Mouse (Mus musculus): ENCODE results near the gene Hist1h2bh.
"Not testable (repeated sequence)": the region's sequence is repeated elsewhere in the genome, so short reads cannot be mapped to it uniquely, and the experiment has no call there.

Gene Hist1h2bh

DNA sequence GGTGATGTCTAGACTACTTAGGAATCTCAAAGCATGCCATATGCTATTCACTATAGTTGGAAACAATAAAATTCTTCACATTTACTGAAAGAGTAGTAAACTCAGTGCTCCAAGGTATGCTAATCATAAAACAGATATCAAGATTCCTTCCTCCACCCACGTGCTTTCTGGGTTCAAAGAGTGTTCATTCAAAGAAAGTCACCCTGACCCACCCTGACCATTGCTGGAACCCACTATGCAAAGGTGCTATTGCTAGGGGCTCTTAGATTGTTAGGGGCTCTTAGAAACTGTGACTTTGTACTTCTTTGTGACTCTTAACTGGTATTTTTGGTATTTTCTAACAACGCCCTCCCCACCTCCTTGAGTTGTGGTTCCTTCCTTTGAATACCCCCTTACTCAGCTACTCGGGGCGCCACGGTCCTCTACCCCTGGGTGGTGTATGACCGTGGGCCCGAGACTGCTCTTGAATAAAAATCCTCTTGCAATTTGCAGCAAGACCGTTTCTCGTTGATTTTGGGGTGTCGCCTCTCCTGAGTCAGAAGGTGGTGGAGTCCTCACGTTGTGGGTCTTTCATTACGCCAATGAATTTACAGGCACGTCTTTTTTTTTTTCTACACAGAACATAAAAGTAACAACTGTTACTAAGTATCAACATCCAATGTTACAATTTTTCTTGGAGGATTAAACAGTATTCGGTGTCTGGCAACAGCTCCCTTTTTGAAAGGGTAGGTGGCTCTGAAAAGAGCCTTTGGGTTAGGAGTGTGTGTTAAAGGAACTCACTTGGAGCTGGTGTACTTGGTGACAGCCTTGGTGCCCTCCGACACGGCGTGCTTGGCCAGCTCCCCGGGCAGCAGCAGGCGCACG, 30.1 kb upstream of the Hist1h2bh start:
- not testable (repeated sequence) for DNase-seq

GRCm38 (mm10) chr13:23572218-23573033, 29.2 kb upstream of the Hist1h2bh start:
- DNase-seq: no peak

GRCm38 (mm10) chr13:23571504-23572217, 28.5 kb upstream of the Hist1h2bh start:
- not testable (repeated sequence) for DNase-seq

GRCm38 (mm10) chr13:23571022-23571503, 27.9 kb upstream of the Hist1h2bh start, which contains the start of the genes Hist1h2ae and Hist1h2bg:
Gene Hist1h2ae, minus strand, starts transcription at chr13:23571220.
Gene Hist1h2bg, plus strand, starts transcription at chr13:23571396.
- DNase-seq: peak; percentile 59 to 72

DNA sequence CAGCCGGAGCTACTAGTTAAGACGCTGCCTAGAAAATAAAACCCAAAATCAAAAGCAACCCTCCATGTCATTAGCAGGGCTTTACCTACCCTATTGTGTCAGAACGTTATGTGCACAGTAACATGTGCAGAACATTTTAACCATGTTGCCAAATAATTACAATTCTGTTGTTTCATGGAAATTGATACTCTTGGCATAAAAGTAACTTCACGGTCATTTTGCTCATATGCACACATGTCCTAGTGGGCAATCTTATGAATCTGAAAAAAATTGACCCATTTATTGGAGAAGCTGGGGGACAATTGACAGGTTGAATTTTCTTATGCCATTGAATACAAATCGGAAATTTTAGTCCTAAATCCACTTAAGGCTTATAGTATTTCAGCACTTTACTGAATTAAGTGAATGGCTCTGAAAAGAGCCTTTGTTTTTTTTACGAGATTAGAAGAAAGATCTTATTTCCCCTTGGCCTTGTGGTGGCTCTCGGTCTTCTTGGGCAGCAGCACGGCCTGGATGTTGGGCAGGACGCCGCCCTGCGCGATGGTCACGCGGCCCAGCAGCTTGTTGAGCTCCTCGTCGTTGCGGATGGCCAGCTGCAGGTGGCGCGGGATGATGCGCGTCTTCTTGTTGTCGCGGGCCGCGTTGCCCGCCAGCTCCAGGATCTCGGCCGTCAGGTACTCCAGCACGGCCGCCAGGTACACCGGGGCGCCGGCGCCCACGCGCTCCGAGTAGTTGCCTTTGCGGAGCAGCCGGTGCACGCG, 27.2 kb upstream of the Hist1h2bh start:
- not testable (repeated sequence) for DNase-seq

DNA sequence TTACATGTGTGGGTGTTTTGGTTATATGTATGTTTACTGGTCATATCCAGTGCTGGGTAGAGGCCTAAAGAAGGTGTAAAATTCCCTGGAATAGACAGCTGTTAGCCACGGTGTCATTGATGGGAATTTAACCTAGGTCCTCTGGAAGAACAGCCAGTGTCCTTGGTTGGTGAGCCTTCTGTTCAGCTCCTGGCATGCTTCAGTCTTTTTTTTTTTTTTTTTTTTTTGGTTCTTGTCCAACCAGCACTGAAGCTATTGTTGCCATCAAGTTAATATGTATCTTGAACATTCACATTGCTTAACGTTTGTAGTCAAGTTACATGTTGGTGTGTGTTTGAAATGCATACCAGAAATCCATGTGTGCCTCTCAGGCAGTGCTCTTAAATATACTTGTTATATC, 21.3 kb upstream of the Hist1h2bh start:
- no peak for DNase-seq

DNA sequence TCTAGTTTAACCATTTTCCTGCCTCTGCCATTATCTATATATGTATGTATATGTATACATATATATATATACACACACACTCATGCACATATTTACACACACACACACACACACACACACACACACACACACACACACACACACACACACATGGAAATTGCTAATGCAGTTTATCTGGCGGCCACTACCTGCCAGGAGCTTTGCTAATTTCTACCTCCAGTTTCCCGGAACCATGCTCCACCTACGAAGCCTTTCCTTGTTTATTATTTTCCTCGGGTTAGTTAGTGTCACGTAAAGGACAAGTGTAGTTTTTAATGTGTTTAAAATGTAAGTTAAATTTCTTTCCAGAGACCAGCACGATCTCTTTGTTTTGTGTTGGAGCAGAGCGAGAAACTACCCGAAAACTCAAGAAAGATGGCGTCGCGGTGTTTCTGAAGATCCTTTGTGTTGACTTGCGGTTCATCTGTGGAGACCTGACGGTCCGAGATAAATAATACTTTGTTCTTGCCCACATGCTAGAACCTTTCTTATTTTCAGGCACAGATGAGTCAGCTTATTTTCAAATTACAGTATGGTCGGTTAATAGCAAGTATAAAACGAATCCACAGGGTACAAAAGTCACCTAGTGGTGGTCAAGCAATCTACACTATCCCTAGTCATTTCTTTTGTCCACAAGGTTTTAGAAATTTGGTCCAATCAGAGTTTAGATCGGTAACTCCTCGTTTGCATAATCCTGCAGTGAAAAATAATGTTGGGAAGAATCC, 19.7 kb upstream of the Hist1h2bh start:
- DNase-seq: peak; percentile 49 to 53

- peak; percentile 93 to 94 for DNase-seq
Measured at GRCm38 (mm10) chr13:23561883-23562659, 18.9 kb upstream of the Hist1h2bh start, which contains the start of gene Hist1h3e. Gene Hist1h3e, minus strand, starts transcription at chr13:23562369.

DNA sequence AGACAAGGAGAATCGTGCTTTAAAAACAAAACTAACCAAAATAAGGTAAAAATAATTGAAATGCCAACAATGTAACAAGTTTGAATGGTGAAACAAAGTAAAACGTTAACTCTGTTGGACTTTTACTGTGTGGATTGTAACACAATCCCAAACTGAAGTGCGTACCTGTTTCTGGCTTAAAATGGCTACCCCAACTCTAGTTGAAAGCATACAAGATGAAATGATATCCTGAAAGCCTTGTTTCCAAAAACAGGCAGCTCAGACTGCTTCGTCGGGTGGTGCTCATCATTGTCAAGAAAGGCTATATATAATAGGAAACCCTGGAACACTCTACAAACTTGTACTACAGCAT, 18.3 kb upstream of the Hist1h2bh start:
- DNase-seq: not testable (repeated sequence)

- DNase-seq: not testable (repeated sequence)
Measured at GRCm38 (mm10) chr13:23560699-23561098, 17.5 kb upstream of the Hist1h2bh start.

GRCm38 (mm10) chr13:23556906-23557305, 13.7 kb upstream of the Hist1h2bh start:
- DNase-seq: no peak

DNA sequence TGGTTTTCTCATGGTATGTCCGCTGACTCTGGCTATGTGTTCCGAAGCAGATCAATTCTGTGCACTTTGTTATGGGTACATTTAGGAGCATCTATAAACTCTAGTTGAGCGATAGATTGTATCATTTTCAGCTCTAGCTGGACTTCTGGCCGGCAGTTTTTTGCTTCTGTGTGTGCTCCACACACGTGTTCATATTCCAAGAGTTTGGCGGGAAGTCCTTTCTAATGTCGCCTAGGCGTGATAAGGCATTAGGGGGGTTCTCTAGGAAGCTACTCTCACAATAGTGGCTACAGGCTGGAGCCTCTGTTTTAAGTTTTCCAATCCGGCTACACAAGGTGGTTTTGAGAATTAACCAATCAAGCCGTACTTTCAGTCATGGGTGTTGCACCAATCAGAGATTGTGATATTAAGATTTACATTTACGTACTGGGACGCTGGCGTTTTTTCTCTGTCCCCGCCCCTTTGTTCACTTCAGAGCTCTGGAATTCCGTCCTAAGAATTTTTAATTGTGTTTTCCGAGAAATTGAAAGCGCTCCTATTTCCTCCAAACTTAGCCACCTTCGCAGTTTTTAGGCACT, 12.7 kb upstream of the Hist1h2bh start:
- DNase-seq: peak; percentile 62 to 79

- DNase-seq: peak; percentile 61 to 63
Measured at GRCm38 (mm10) chr13:23554925-23555838, 12.0 kb upstream of the Hist1h2bh start.

- DNase-seq: no peak
Measured at GRCm38 (mm10) chr13:23554393-23554792, 11.2 kb upstream of the Hist1h2bh start.

DNA sequence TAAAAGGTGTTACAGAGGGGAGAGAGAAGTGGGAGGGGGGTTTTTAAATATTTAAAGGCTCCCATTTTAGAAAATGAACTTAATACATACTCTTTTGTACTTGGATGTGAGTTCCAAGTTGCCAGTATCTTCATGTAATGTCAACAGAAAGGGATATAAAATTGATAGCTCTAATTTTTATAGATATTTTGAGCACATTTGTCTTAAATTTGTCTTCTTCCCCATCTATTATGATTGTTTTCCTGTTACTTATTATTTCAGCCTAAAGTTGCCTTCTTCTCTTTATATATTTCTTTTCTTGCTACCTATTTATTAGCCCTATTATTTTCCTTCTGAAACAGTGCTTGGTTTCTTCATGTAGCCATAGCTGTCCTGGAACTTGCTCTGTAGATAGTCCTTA, 9.8 kb upstream of the Hist1h2bh start, which contains the start of gene Hist1h1d:
TSS of gene Hist1h1d (plus strand) at position 301 of the 400 bp plus-strand sequence.
- DNase-seq: no peak

DNA sequence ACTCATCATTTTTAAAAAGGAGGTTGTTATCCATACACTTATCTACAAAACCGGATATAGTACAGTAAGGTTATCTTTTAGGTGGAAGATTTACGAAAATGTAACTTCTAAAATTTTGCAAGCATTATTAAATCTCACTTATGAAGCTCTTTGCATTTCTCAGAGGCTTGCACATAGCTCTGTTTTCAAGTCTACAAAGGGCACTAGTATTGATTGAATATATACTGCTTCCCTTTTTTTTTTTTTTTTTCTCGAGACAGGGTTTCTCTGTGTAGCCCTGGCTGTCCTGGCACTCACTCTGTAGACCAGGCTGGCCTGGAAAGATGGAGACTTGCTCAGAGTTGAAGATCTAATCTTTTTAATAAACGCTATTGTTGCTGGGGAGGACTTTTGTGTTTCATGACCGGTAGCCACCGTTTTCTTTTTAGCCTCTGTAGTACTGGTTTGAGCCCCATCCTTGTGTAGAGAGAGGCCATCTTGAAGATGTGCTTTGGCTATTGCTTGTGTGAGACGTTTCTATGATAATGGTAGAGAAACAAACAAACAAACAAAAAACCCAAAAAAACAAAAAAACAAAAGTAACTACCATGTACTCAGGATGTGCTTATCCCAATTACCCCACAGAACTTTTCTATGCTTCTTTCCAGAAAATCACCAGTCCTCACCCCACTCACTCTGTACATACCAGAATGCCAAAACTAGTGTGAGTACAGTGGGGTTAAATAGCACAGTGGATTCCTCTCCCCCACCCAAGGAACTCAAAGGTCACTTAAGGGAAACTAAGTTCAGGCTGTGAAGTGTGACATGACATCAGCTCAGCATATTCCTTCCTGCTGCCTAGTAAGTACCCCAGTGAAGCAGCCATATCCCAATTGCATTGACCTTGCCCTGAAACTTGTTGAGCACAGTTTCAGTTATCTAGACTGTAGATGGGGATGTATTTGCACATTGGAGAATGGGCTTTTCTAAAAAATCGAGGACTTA, 9.0 kb upstream of the Hist1h2bh start:
- DNase-seq: no peak

DNA sequence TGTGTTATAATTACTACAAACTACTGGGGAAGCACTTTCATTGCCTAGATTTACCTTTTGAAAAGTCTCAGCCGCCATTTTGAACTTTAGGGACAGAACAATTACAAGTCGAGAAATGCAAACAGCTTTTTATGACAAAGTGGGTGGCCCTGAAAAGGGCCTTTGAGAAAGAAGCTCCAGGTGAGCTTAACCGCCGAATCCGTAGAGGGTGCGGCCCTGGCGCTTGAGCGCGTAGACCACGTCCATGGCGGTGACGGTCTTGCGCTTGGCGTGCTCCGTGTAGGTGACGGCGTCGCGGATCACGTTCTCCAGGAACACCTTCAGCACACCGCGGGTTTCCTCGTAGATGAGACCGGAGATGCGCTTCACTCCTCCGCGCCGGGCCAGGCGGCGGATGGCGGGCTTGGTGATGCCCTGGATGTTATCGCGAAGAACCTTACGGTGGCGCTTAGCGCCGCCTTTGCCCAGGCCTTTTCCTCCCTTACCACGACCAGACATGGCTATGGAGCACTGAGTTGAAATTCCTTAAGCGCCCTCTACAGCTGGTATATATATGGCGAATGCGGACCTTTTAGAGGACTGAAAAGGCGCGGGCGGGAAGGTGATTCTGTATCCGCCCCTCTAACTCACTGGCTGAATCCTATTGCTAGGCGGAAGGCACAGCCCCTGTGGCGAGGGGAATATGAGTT, 8.1 kb upstream of the Hist1h2bh start, which contains the start of gene Hist1h4f:
TSS of gene Hist1h4f (minus strand) at position 503 of the 689 bp plus-strand sequence.
- peak; percentile 87 to 92 for DNase-seq

All from cerebellum, postnatal 14 days (tissue).